17 mouse cellular contexts compared by ENCODE assay signal in the genomic region with DNA sequence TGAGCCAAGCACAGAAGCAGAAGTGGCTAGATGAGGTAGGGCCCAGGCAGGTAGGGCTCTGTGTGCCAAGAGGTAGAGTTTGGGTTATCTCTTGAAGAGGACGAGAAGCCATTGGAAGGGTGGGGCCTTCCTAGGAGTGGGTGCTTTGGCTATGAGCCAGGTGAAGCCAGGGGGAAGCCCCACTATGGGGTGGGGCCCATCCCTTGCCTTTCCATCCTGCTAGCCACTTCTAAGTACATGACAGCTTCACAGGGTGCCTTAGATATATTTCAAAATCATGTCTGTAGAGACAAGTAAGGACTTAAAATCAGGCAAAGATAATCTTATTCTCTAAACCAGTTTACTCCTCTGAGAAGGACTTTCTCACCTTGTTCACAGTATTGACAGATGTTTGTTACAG. TPM values are rescaled to one million over a fixed set of nuclear protein-coding genes. Genes with fewer than 3 reads are reported as not detected.
DNase-seq lines count a peak whose midpoint lies in the region; ATAC-seq lines count a peak whose summit lies in the region.
"Had no signal": no experiment of that assay in that cellular context is flagged by ENCODE, and none has a peak within 500 bp of the region (broad histone marks: within the 10 kb centered on the region; RNA-seq: fewer than 3 reads in every experiment).

No protein-coding gene starts in this region.

- ATAC-seq in activated CD4-positive, CD25-positive, alpha-beta regulatory T cell, adult 4 months, result peak; percentile 37
- ATAC-seq: forebrain, embryonic 16.5 days had no signal

- peak; percentile 64 for DNase-seq in heart, adult 11 months
- DNase-seq in heart, adult 18-20 months, result no peak
- peak; percentile 30 for DNase-seq in thymus, postnatal 14 days
- no peak for DNase-seq in thymus, postnatal 36 days
- peak; percentile 45 for DNase-seq in naive thymus-derived CD4-positive, alpha-beta T cell, adult 2 months (ENCODE audit: low read depth)
- DNase-seq in right cerebral cortex, postnatal 14 days, result no peak
- DNase-seq in lung, postnatal 36 days, result no peak
- DNase-seq: adrenal gland, postnatal 14 days; cerebellum, adult 11-12 months; cerebellum, adult 9-10 months; cerebellum, postnatal 25 days; gastrocnemius, adult 2 months; gastrocnemius, postnatal 36 days; heart, adult 2 months; heart, postnatal 14 days had no signal

RNA-seq across cellular contexts. Expression of gene Slc37a2, which starts 10.9 kb away (rescaled TPM):
- total RNA-seq in heart, adult 18-20 months (2021), result 1 to 10 TPM; 2.4 to 3.1 TPM
- polyA plus RNA-seq in activated CD4-positive, CD25-positive, alpha-beta regulatory T cell, adult 4 months (2017; shearing (Covaris generic)), result 1 to 10 TPM; 1.4 to 1.7 TPM

RNA-seq across cellular contexts. Expression of gene Tmem218, which starts 36.6 kb away (rescaled TPM):
- total RNA-seq in heart, adult 18-20 months (2021), result 1 to 10 TPM; 7.6 to 8.3 TPM
- polyA plus RNA-seq in activated CD4-positive, CD25-positive, alpha-beta regulatory T cell, adult 4 months (2017; shearing (Covaris generic)), result 1 to 10 TPM; 3.1 to 3.2 TPM

Comparison
In these comparisons a context has a peak if more than half of its experiments do, and no peak if none do; other contexts are left out.
1. DNase-seq: peak in heart, adult 11 months (single experiment), thymus, postnatal 14 days (single experiment) and naive thymus-derived CD4-positive, alpha-beta T cell, adult 2 months (single experiment); none in heart, adult 18-20 months (0 of 2), thymus, postnatal 36 days (0 of 2), right cerebral cortex, postnatal 14 days (single experiment) and lung, postnatal 36 days (single experiment).